13 mouse cellular contexts compared by ENCODE assay signal in the genomic region with DNA sequence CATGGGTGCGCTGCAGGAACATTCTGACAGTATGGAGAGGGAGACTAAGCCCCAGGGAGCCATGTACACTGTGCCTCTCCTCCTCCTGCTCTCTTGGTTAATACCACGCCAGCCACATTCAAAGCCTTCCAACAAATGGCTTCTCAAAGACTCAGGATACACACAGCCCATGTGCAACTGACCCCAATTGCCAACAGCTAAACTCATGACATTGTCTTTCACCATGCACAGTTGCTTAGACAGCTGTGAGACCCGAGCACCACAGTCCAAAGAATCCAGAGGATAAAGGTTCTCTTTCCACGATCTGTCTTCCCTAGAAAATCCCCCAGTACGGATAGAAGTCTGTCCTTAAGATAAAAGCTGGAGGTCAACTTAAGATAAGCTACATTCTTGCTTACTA. TPM values are rescaled to one million over a fixed set of nuclear protein-coding genes. Genes with fewer than 3 reads are reported as not detected.
DNase-seq lines count a peak whose midpoint lies in the region; ATAC-seq and TF ChIP-seq lines count a peak whose summit lies in the region.
"Had no signal": no experiment of that assay in that cellular context is flagged by ENCODE, and none has a peak within 500 bp of the region (broad histone marks: within the 10 kb centered on the region; RNA-seq: fewer than 3 reads in every experiment).

No protein-coding gene starts in this region.

- 0 out of 2 replicates have a peak overlapping the region, but pooled peaks have one; percentile 36 for H3K27ac ChIP-seq in hindbrain, postnatal 0 days
- H3K27ac ChIP-seq in hindbrain, embryonic 16.5 days (ENCODE audit: low read depth, low read length) = no peak overlapping the region
- peak overlapping the region; percentile 67 for H3K27ac ChIP-seq in lung, embryonic 16.5 days (ENCODE audit: low read length)
- peak overlapping the region; percentile 95 for H3K27ac ChIP-seq in liver, embryonic 15.5 days (replicated peaks)
- H3K27ac ChIP-seq in stomach, postnatal 0 days (replicated peaks) = peak overlapping the region; percentile 81
- H3K27ac ChIP-seq: forebrain, embryonic 12.5 days; hindbrain, embryonic 14.5 days had no signal

- H3K27me3 ChIP-seq in hindbrain, postnatal 0 days (ENCODE audit: insufficient read depth, low read length) = no peaks in the 10 kb centered on the region
- no peaks in the 10 kb centered on the region for H3K27me3 ChIP-seq in hindbrain, embryonic 16.5 days (replicated peaks; ENCODE audit: control insufficient read depth, insufficient read depth, low read length)
- H3K27me3 ChIP-seq in lung, embryonic 16.5 days (ENCODE audit: control insufficient read depth, insufficient read depth, low read depth, low read length) = no peaks in the 10 kb centered on the region
- H3K27me3 ChIP-seq in liver, embryonic 15.5 days = no peaks in the 10 kb centered on the region
- H3K27me3 ChIP-seq in stomach, postnatal 0 days (ENCODE audit: control insufficient read depth, insufficient read depth, low read length) = no peaks in the 10 kb centered on the region
- H3K27me3 ChIP-seq: kidney, embryonic 15.5 days had no signal

- no peak overlapping the region for H3K9ac ChIP-seq in hindbrain, postnatal 0 days (replicated peaks; ENCODE audit: low read length)
- no peak overlapping the region for H3K9ac ChIP-seq in hindbrain, embryonic 16.5 days (ENCODE audit: low read depth, low read length)
- no peak overlapping the region for H3K9ac ChIP-seq in lung, embryonic 16.5 days (ENCODE audit: low read length)
- peak overlapping the region; percentile 54 for H3K9ac ChIP-seq in liver, embryonic 15.5 days
- H3K9ac ChIP-seq in stomach, postnatal 0 days (ENCODE audit: low read length) = no peak overlapping the region
- H3K9ac ChIP-seq: forebrain, embryonic 12.5 days; hindbrain, embryonic 14.5 days; kidney, embryonic 15.5 days had no signal

- TF ChIP-seq CTCF in hindbrain, postnatal 0 days (IDR thresholded peaks at IDR 0.05; ENCODE audit: low read depth) = no peak
- no peak for TF ChIP-seq CTCF in stomach, postnatal 0 days (IDR thresholded peaks at IDR 0.05; ENCODE audit: low read depth)

- no peaks in the 10 kb centered on the region for H3K36me3 ChIP-seq in hindbrain, postnatal 0 days (ENCODE audit: insufficient read depth, low read length)
- H3K36me3 ChIP-seq in hindbrain, embryonic 16.5 days (ENCODE audit: control insufficient read depth, insufficient read depth, low read length) = no peaks in the 10 kb centered on the region
- no peaks in the 10 kb centered on the region for H3K36me3 ChIP-seq in lung, embryonic 16.5 days (ENCODE audit: control insufficient read depth, insufficient read depth, low read length)
- H3K36me3 ChIP-seq in liver, embryonic 15.5 days (replicated peaks) = peaks cover 56% of the 10 kb centered on the region
- H3K36me3 ChIP-seq in stomach, postnatal 0 days (ENCODE audit: control insufficient read depth, insufficient read depth, low read length) = no peaks in the 10 kb centered on the region
- H3K36me3 ChIP-seq: forebrain, embryonic 12.5 days had no signal

- no peak for DNase-seq in hindbrain, postnatal 0 days (ENCODE audit: low spot score)
- no peak for DNase-seq in lung, postnatal 10 days
- DNase-seq in stomach, postnatal 0 days (ENCODE audit: low spot score) = no peak
- DNase-seq in spleen, adult 18-20 months = no peak
- DNase-seq: adrenal gland, postnatal 25 days; cerebellum, adult 9-11 months; retina, postnatal 1 day had no signal

- H3K9me3 ChIP-seq in hindbrain, postnatal 0 days (ENCODE audit: low read length) = no peaks in the 10 kb centered on the region
- H3K9me3 ChIP-seq in hindbrain, embryonic 16.5 days (ENCODE audit: control insufficient read depth, low read length) = no peaks in the 10 kb centered on the region
- H3K9me3 ChIP-seq in lung, embryonic 16.5 days (ENCODE audit: control insufficient read depth, low read length) = no peaks in the 10 kb centered on the region
- no peaks in the 10 kb centered on the region for H3K9me3 ChIP-seq in liver, embryonic 15.5 days (replicated peaks)
- H3K9me3 ChIP-seq in stomach, postnatal 0 days (ENCODE audit: control insufficient read depth, low read length) = no peaks in the 10 kb centered on the region
- H3K9me3 ChIP-seq: forebrain, embryonic 12.5 days; kidney, embryonic 15.5 days had no signal

- no peak overlapping the region for H3K4me2 ChIP-seq in hindbrain, postnatal 0 days (ENCODE audit: low read depth, low read length)
- no peak overlapping the region for H3K4me2 ChIP-seq in hindbrain, embryonic 16.5 days (ENCODE audit: low read length)
- peak overlapping the region; percentile 0; the same call in 1 of the 2 replicates for H3K4me2 ChIP-seq in lung, embryonic 16.5 days (ENCODE audit: low read depth, low read length)
- H3K4me2 ChIP-seq in liver, embryonic 15.5 days = peak overlapping the region; percentile 68
- H3K4me2 ChIP-seq in stomach, postnatal 0 days (replicated peaks; ENCODE audit: low read depth) = peak overlapping the region; percentile 17; the same call in 1 of the 2 replicates
- H3K4me2 ChIP-seq: forebrain, embryonic 12.5 days; hindbrain, embryonic 14.5 days; kidney, embryonic 15.5 days had no signal

- no peak overlapping the region for H3K4me3 ChIP-seq in hindbrain, postnatal 0 days (ENCODE audit: low read length)
- H3K4me3 ChIP-seq in hindbrain, embryonic 16.5 days (ENCODE audit: low read length) = no peak overlapping the region
- H3K4me3 ChIP-seq in lung, embryonic 16.5 days (ENCODE audit: low read length) = no peak overlapping the region
- peak overlapping the region; percentile 42 for H3K4me3 ChIP-seq in liver, embryonic 15.5 days (replicated peaks)
- H3K4me3 ChIP-seq in stomach, postnatal 0 days (ENCODE audit: low read depth, low read length) = no peak overlapping the region
- H3K4me3 ChIP-seq: forebrain, embryonic 12.5 days; kidney, embryonic 15.5 days had no signal

- TF ChIP-seq EP300 in stomach, postnatal 0 days (optimal IDR thresholded peaks at IDR 0.05) = peak; percentile 0

- no peak for ATAC-seq in hindbrain, postnatal 0 days
- no peak for ATAC-seq in hindbrain, embryonic 16.5 days
- ATAC-seq in lung, embryonic 16.5 days (ENCODE audit: low read depth) = no peak
- ATAC-seq in liver, embryonic 15.5 days (ENCODE audit: insufficient read depth) = no peak
- ATAC-seq in stomach, postnatal 0 days (ENCODE audit: low FRiP score, low TSS enrichment) = no peak

- H3K4me1 ChIP-seq in hindbrain, postnatal 0 days (ENCODE audit: insufficient read depth, low read length) = peaks cover 23% of the 10 kb centered on the region; the same call in 1 of the 2 replicates
- H3K4me1 ChIP-seq in hindbrain, embryonic 16.5 days (ENCODE audit: control insufficient read depth, insufficient read depth, low read depth, low read length) = peaks cover 12% of the 10 kb centered on the region
- H3K4me1 ChIP-seq in lung, embryonic 16.5 days (replicated peaks; ENCODE audit: control insufficient read depth, insufficient read depth, low read length) = peaks cover 80% of the 10 kb centered on the region
- peaks cover 99% of the 10 kb centered on the region for H3K4me1 ChIP-seq in liver, embryonic 15.5 days (replicated peaks)
- peaks cover 40% of the 10 kb centered on the region for H3K4me1 ChIP-seq in stomach, postnatal 0 days (replicated peaks; ENCODE audit: control insufficient read depth, insufficient read depth)

- 66% methylated on average over 5 of the region's 5 CpGs for WGBS in hindbrain, postnatal 0 days
- 71% methylated on average over 5 of the region's 5 CpGs for WGBS in hindbrain, embryonic 16.5 days
- WGBS in lung, embryonic 16.5 days = 36% methylated on average over 5 of the region's 5 CpGs
- WGBS in liver, embryonic 15.5 days (ENCODE audit: insufficient replicate concordance) = 55% methylated on average over 5 of the region's 5 CpGs
- 30% methylated on average over 5 of the region's 5 CpGs for WGBS in stomach, postnatal 0 days

RNA-seq across cellular contexts. Expression of a gene that starts 27.9 kb away (rescaled TPM):
- total RNA-seq in hindbrain, postnatal 0 days (2014; rRNA removed) = 54.7 and 59.2 TPM in 2 replicates
- 8.4 and 8.6 TPM in 2 replicates for polyA plus RNA-seq in hindbrain, postnatal 0 days (2015; fragmentation: Nextera tagmentation; extraction: Ambion mirVana)
- polyA plus RNA-seq in hindbrain, embryonic 16.5 days (2015; fragmentation: Nextera tagmentation; extraction: Ambion mirVana) = 4.3 and 4.4 TPM in 2 replicates
- polyA plus RNA-seq in lung, embryonic 16.5 days (2015; fragmentation: Nextera tagmentation; extraction: Ambion mirVana) = 10.2 and 10.7 TPM in 2 replicates
- polyA plus RNA-seq in liver, embryonic 15.5 days (2015; fragmentation: Nextera tagmentation; extraction: Ambion mirVana) = 15.1 and 15.9 TPM in 2 replicates
- 7.6 and 8.0 TPM in 2 replicates for polyA plus RNA-seq in stomach, postnatal 0 days (2015; fragmentation: Nextera tagmentation; extraction: Ambion mirVana)

Comparison
In these comparisons a context has a peak if more than half of its experiments do, and no peak if none do; other contexts are left out.
1. H3K4me2 ChIP-seq: peak in lung, embryonic 16.5 days (single experiment), liver, embryonic 15.5 days (single experiment) and stomach, postnatal 0 days (single experiment); none in hindbrain, postnatal 0 days (single experiment) and hindbrain, embryonic 16.5 days (single experiment).